ENCODE assay signal across 15 mouse cellular contexts in the genomic region with DNA sequence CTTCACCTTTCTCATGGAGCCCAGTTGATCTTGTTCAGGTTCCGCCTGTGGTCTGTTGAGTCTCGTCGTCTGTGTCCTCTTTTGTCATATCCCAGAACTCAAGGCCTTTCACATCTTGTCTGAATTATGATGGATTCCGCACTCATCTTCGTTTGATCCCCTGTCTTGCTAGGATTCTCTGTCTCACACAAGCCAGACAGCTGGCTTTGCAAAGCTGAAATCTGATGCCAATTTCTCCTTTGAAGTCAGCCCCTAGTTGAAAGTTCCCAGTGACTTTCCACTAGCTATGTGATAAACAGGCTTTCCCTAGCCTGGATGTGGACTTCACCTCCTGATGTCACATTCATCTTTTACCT. TPM values are rescaled to one million over a fixed set of nuclear protein-coding genes. Genes with fewer than 3 reads are reported as not detected.
DNase-seq lines count a peak whose midpoint lies in the region; ATAC-seq lines count a peak whose summit lies in the region.
"Had no signal": no experiment of that assay in that cellular context is flagged by ENCODE, and none has a peak within 500 bp of the region (broad histone marks: within the 10 kb centered on the region; RNA-seq: fewer than 3 reads in every experiment).

No protein-coding gene starts in this region.

- 33% methylated on average over 5 of the region's 5 CpGs for WGBS in kidney, embryonic 15.5 days
- 19% methylated on average over 5 of the region's 5 CpGs for WGBS in forebrain, embryonic 14.5 days
- WGBS in limb, embryonic 15.5 days, result 18% methylated on average over 5 of the region's 5 CpGs

- H3K36me3 ChIP-seq in kidney, embryonic 15.5 days, result no peaks in the 10 kb centered on the region
- H3K36me3 ChIP-seq in forebrain, embryonic 14.5 days (ENCODE audit: control insufficient read depth, insufficient read depth, low read length), result no peaks in the 10 kb centered on the region
- no peaks in the 10 kb centered on the region for H3K36me3 ChIP-seq in limb, embryonic 15.5 days
- H3K36me3 ChIP-seq: neural tube, embryonic 13.5 days had no signal

- no peak overlapping the region for H3K27ac ChIP-seq in kidney, embryonic 15.5 days
- H3K27ac ChIP-seq in forebrain, embryonic 14.5 days (ENCODE audit: low read depth, low read length), result no peak overlapping the region
- H3K27ac ChIP-seq in limb, embryonic 15.5 days, result peak overlapping the region; percentile 47; the same call in 1 of the 2 replicates
- H3K27ac ChIP-seq: neural tube, embryonic 13.5 days; stomach, postnatal 0 days had no signal

- no peaks in the 10 kb centered on the region for H3K27me3 ChIP-seq in kidney, embryonic 15.5 days
- H3K27me3 ChIP-seq in forebrain, embryonic 14.5 days (replicated peaks; ENCODE audit: control insufficient read depth, insufficient read depth, low read length), result no peaks in the 10 kb centered on the region
- no peaks in the 10 kb centered on the region for H3K27me3 ChIP-seq in limb, embryonic 15.5 days
- H3K27me3 ChIP-seq: neural tube, embryonic 13.5 days had no signal

- H3K4me3 ChIP-seq in kidney, embryonic 15.5 days (replicated peaks), result no peak overlapping the region
- no peak overlapping the region for H3K4me3 ChIP-seq in forebrain, embryonic 14.5 days (ENCODE audit: low read depth, low read length)
- no peak overlapping the region for H3K4me3 ChIP-seq in limb, embryonic 15.5 days
- H3K4me3 ChIP-seq: megakaryocyte, embryonic 14.5 days; neural tube, embryonic 13.5 days had no signal

- no peaks in the 10 kb centered on the region for H3K9me3 ChIP-seq in kidney, embryonic 15.5 days (replicated peaks)
- no peaks in the 10 kb centered on the region for H3K9me3 ChIP-seq in forebrain, embryonic 14.5 days (replicated peaks; ENCODE audit: control insufficient read depth, low read length)
- no peaks in the 10 kb centered on the region for H3K9me3 ChIP-seq in limb, embryonic 15.5 days
- H3K9me3 ChIP-seq: megakaryocyte, embryonic 14.5 days; neural tube, embryonic 13.5 days had no signal

- no peak for DNase-seq in kidney, postnatal 10 days
- DNase-seq in embryo, embryonic 9.5 days (ENCODE audit: extremely low spot score), result peak; percentile 21
- DNase-seq in forebrain, embryonic 14.5 days (ENCODE audit: low spot score), result peak; percentile 43
- DNase-seq in MN1 (ENCODE audit: low spot score), result no peak
- no peak for DNase-seq in layer of hippocampus, adult 8-10 months (ENCODE audit: low spot score in 2 of 2)
- DNase-seq: cerebellum, adult 11 months; lung, adult 2 months had no signal

- H3K4me2 ChIP-seq in kidney, embryonic 15.5 days, result peak overlapping the region; percentile 28; the same call in 1 of the 2 replicates
- peak overlapping the region; percentile 15; the same call in 1 of the 2 replicates for H3K4me2 ChIP-seq in forebrain, embryonic 14.5 days (ENCODE audit: low read length)
- peak overlapping the region; percentile 12; the same call in 1 of the 2 replicates for H3K4me2 ChIP-seq in limb, embryonic 15.5 days
- H3K4me2 ChIP-seq: neural tube, embryonic 13.5 days had no signal

- peaks cover 7% of the 10 kb centered on the region; the same call in 1 of the 2 replicates for H3K4me1 ChIP-seq in kidney, embryonic 15.5 days
- H3K4me1 ChIP-seq in forebrain, embryonic 14.5 days (ENCODE audit: control insufficient read depth, insufficient read depth, low read length), result peaks cover 12% of the 10 kb centered on the region
- H3K4me1 ChIP-seq in limb, embryonic 15.5 days, result peaks cover 9% of the 10 kb centered on the region
- H3K4me1 ChIP-seq: megakaryocyte, embryonic 14.5 days had no signal

- H3K9ac ChIP-seq in kidney, embryonic 15.5 days, result no peak overlapping the region
- no peak overlapping the region for H3K9ac ChIP-seq in forebrain, embryonic 14.5 days (ENCODE audit: low read length)
- H3K9ac ChIP-seq in limb, embryonic 15.5 days, result no peak overlapping the region
- H3K9ac ChIP-seq: neural tube, embryonic 13.5 days had no signal

- 0 out of 2 replicates have a peak, but pooled peaks have one; percentile 40 for ATAC-seq in kidney, embryonic 15.5 days (replicated peaks; ENCODE audit: low FRiP score)
- peak; percentile 33; the same call in 1 of the 2 replicates for ATAC-seq in forebrain, embryonic 14.5 days
- ATAC-seq in limb, embryonic 15.5 days (ENCODE audit: insufficient number of reproducible peaks, low FRiP score, low TSS enrichment, low read depth), result no peak

RNA-seq across cellular contexts. Expression of gene Tnfsf4, which starts 14.8 kb away (rescaled TPM):
- polyA plus RNA-seq in kidney, embryonic 15.5 days (2015; fragmentation: Nextera tagmentation; extraction: Ambion mirVana), result 0.08 and 0.12 TPM in 2 replicates
- not detected in 2 replicates for polyA plus RNA-seq in forebrain, embryonic 14.5 days (2014; fragmentation: Nextera tagmentation; extraction: Ambion mirVana)
- polyA plus RNA-seq in limb, embryonic 15.5 days (2015; fragmentation: Nextera tagmentation; extraction: Ambion mirVana), result 0.08 and 0.12 TPM in 2 replicates
- total RNA-seq in layer of hippocampus, adult 8-10 months (2022), result not detected
- total RNA-seq: left cerebral cortex, postnatal 25 days had no signal
- polyA plus RNA-seq: intestine, embryonic 14.5 days; lung, adult 2 months; neural tube, embryonic 13.5 days; small intestine, adult 2 months had no signal

Comparison
In these comparisons a context has a peak if more than half of its experiments do, and no peak if none do; other contexts are left out.
1. DNase-seq: peak in embryo, embryonic 9.5 days (single experiment) and forebrain, embryonic 14.5 days (single experiment); none in kidney, postnatal 10 days (single experiment), MN1 (single experiment) and layer of hippocampus, adult 8-10 months (0 of 2).
2. Peak in every context shown above with its lines, with median percentiles within 50 percentile points of each other: H3K4me2 ChIP-seq.